Mouse (Mus musculus) hindbrain, embryonic 16.5 days (tissue): ENCODE measurements around the gene Abtb2. TPM values are rescaled to one million over a fixed set of nuclear protein-coding genes. Genes with fewer than 3 reads are reported as not detected.

ENCODE experiments used
- ATAC-seq: fragments of 200-750 bp; cut with Nextera tagmentation; 2 replicates; pipeline ENCODE4 v1.8.0; 2017; ENCODE audit warnings: moderate TSS enrichment, moderate library complexity
- H3K27ac ChIP-seq: fragments of 300-500 bp; sonication (generic); 2 replicates; pipeline ENCODE4 v1.5.1; 2014; ENCODE audit warnings: low read depth, mild to moderate bottlenecking, control low read depth, low read length, moderate library complexity
- H3K27me3 ChIP-seq: fragments of 300-500 bp; sonication (generic); replicated peaks from 2 replicates; pipeline ENCODE4 v1.6.1; 2014; ENCODE audit warnings: low read length; ENCODE audit not compliant: control insufficient read depth, insufficient read depth
- H3K36me3 ChIP-seq: fragments of 300-500 bp; sonication (generic); 2 replicates; pipeline ENCODE4 v1.6.1; 2014; ENCODE audit warnings: mild to moderate bottlenecking, low read length, moderate library complexity, mixed read lengths; ENCODE audit not compliant: control insufficient read depth, insufficient read depth
- H3K4me1 ChIP-seq: fragments of 300-500 bp; sonication (generic); 2 replicates; pipeline ENCODE4 v1.6.1; 2014; ENCODE audit warnings: low read depth, low read length; ENCODE audit not compliant: control insufficient read depth, insufficient read depth
- H3K4me2 ChIP-seq: fragments of 300-500 bp; sonication (generic); 2 replicates; pipeline ENCODE4 v1.6.1; 2014; ENCODE audit warnings: mild to moderate bottlenecking, low read length, control low read depth, moderate library complexity
- H3K4me3 ChIP-seq: fragments of 300-500 bp; sonication (generic); 2 replicates; pipeline ENCODE4 v1.5.1; 2014; ENCODE audit warnings: mild to moderate bottlenecking, low read length, control low read depth, moderate library complexity
- H3K9ac ChIP-seq: fragments of 300-500 bp; sonication (generic); 2 replicates; pipeline ENCODE4 v1.6.1; 2014; ENCODE audit warnings: low read depth, mild to moderate bottlenecking, control low read depth, low read length, moderate library complexity
- H3K9me3 ChIP-seq: fragments of 300-500 bp; sonication (generic); 2 replicates; pipeline ENCODE4 v1.6.1; 2014; ENCODE audit warnings: mild to moderate bottlenecking, low read length, moderate library complexity; ENCODE audit not compliant: control insufficient read depth
- WGBS: fragments of 180-500 bp; shearing (Covaris S2); extraction: QIAGEN DNeasy Blood & Tissue Kit; methylation state at CpG from one replicate; pipeline ENCODE4 v1.1.7; 2014; 5-methylcytosine and 5-hydroxymethylcytosine counted together
- polyA plus RNA-seq: library from polyadenylated mRNA; unstranded; fragments of >200 nt; fragmentation: Nextera tagmentation; extraction: Ambion mirVana; gene quantifications from 2 replicates; pipeline ENCODE4 v1.2.1, GENCODE M21; 2015

Abtb2 gene
- polyA plus RNA-seq, 1 experiment from 2014 or later: 10.0 TPM

GRCm38 (mm10) chr2:103605805-103606498 lies 39.8 kb downstream of the Abtb2 start:
- H3K36me3 ChIP-seq: no peaks in the 10 kb centered on the region
- no peaks in the 10 kb centered on the region for H3K9me3 ChIP-seq
- H3K9ac ChIP-seq: no peak overlapping the region
- WGBS: 88% methylated on average over 4 of the region's 4 CpGs
- H3K4me1 ChIP-seq: peaks cover 5% of the 10 kb centered on the region
- H3K4me3 ChIP-seq: no peak overlapping the region
- no peak overlapping the region for H3K4me2 ChIP-seq
- no peak for ATAC-seq
- H3K27ac ChIP-seq: no peak overlapping the region
- no peaks in the 10 kb centered on the region for H3K27me3 ChIP-seq

DNA sequence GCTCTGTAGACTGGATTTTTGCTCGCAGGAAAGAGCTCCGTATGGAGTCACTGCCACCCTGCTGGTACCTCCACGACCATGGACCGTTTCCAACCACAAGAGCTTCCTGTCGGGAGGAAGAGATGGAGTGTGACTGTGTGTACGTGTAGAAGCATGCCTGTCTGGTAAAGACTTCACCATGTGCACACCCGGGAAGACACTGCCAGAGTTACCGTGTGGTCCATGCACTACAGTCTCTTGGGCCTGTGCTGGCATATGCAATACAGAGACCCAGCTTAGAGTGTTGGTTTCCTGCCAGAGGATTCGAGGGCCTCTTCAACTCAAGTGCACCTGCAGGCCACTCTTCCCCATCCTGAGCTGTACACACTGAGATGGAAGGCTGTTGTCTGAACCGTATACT lies 41.8 kb downstream of the Abtb2 start:
- no peaks in the 10 kb centered on the region for H3K9me3 ChIP-seq
- no peaks in the 10 kb centered on the region for H3K27me3 ChIP-seq
- no peak overlapping the region for H3K4me2 ChIP-seq
- WGBS: 63% methylated on average over 10 of the region's 10 CpGs
- no peak overlapping the region for H3K4me3 ChIP-seq
- no peak overlapping the region for H3K9ac ChIP-seq
- H3K4me1 ChIP-seq: peaks cover 8% of the 10 kb centered on the region
- H3K36me3 ChIP-seq: no peaks in the 10 kb centered on the region
- H3K27ac ChIP-seq: no peak overlapping the region
- ATAC-seq: 0 out of 2 replicates have a peak, but pooled peaks have one; percentile 16

- WGBS: 58% methylated on average over 1 of the region's 1 CpGs
- H3K4me3 ChIP-seq: no peak overlapping the region
Measured at GRCm38 (mm10) chr2:103608947-103609346, 42.8 kb downstream of the Abtb2 start.

GRCm38 (mm10) chr2:103609499-103609898 lies 43.4 kb downstream of the Abtb2 start:
- H3K4me3 ChIP-seq: no peak overlapping the region
- peaks cover 8% of the 10 kb centered on the region for H3K4me1 ChIP-seq
- H3K4me2 ChIP-seq: no peak overlapping the region
- 44% methylated on average over 3 of the region's 3 CpGs for WGBS
- no peaks in the 10 kb centered on the region for H3K9me3 ChIP-seq
- H3K27ac ChIP-seq: no peak overlapping the region; the same call in 1 of the 2 replicates
- ATAC-seq: no peak
- no peaks in the 10 kb centered on the region for H3K27me3 ChIP-seq
- no peak overlapping the region for H3K9ac ChIP-seq
- no peaks in the 10 kb centered on the region for H3K36me3 ChIP-seq

More at GRCm38 (mm10) chr2:103608947-103609346, 42.8 kb downstream of the Abtb2 start:
- Histone ChIP-seq H3K9me3 (no peaks in the 10 kb centered on the region), H3K36me3 (no peaks in the 10 kb centered on the region), H3K27ac (no peak overlapping the region), H3K27me3 (no peaks in the 10 kb centered on the region), H3K9ac (no peak overlapping the region), H3K4me1 (peaks cover 8% of the 10 kb centered on the region), H3K4me2 (no peak overlapping the region)
- ATAC-seq: no peak

- H3K9ac ChIP-seq: no peak overlapping the region
- no peaks in the 10 kb centered on the region for H3K9me3 ChIP-seq
- peak; percentile 65; the same call in 1 of the 2 replicates for ATAC-seq
- H3K4me1 ChIP-seq: peaks cover 8% of the 10 kb centered on the region
- no peak overlapping the region for H3K4me2 ChIP-seq
- H3K27me3 ChIP-seq: no peaks in the 10 kb centered on the region
- WGBS: 48% methylated on average over 8 of the region's 8 CpGs
- H3K36me3 ChIP-seq: no peaks in the 10 kb centered on the region
- H3K27ac ChIP-seq: 0 out of 2 replicates have a peak overlapping the region, but pooled peaks have one; percentile 36
- no peak overlapping the region for H3K4me3 ChIP-seq
Measured at GRCm38 (mm10) chr2:103610831-103611535, 44.9 kb downstream of the Abtb2 start.

- Histone ChIP-seq H3K9ac (no peak overlapping the region), H3K27me3 (no peaks in the 10 kb centered on the region), H3K4me2 (no peak overlapping the region), H3K36me3 (no peaks in the 10 kb centered on the region), H3K9me3 (no peaks in the 10 kb centered on the region), H3K4me3 (no peak overlapping the region), H3K4me1 (peaks cover 7% of the 10 kb centered on the region), H3K27ac (no peak overlapping the region)
- WGBS: 77% methylated on average over 3 of the region's 3 CpGs
- no peak for ATAC-seq
Measured at GRCm38 (mm10) chr2:103613865-103614264, 47.8 kb downstream of the Abtb2 start.

DNA sequence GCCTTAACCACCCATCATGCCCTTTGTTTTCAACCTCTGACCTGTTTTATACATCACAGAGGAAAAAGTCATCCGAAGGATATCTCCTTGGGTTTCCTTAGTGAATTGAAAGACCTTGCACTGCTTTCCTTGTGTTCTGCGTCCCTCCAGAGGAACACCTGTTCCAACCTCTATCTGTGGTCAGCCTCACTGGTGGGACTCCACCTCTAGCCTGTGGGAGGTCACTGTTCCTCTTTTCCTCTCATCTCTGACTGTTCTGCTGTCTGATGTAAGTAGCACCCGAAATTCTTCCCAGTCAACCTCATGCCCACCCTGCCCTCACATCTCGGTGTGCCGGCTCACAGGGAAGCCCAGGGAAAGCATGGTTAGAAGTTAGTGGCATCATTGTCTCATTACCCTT lies 48.9 kb downstream of the Abtb2 start:
- no peak for ATAC-seq
- H3K4me1 ChIP-seq: peaks cover 2% of the 10 kb centered on the region; the same call in 1 of the 2 replicates
- no peak overlapping the region for H3K27ac ChIP-seq
- 94% methylated on average over 5 of the region's 5 CpGs for WGBS
- no peak overlapping the region for H3K4me3 ChIP-seq
- H3K4me2 ChIP-seq: no peak overlapping the region
- H3K36me3 ChIP-seq: no peaks in the 10 kb centered on the region
- H3K9me3 ChIP-seq: no peaks in the 10 kb centered on the region
- H3K27me3 ChIP-seq: no peaks in the 10 kb centered on the region
- H3K9ac ChIP-seq: no peak overlapping the region

DNA sequence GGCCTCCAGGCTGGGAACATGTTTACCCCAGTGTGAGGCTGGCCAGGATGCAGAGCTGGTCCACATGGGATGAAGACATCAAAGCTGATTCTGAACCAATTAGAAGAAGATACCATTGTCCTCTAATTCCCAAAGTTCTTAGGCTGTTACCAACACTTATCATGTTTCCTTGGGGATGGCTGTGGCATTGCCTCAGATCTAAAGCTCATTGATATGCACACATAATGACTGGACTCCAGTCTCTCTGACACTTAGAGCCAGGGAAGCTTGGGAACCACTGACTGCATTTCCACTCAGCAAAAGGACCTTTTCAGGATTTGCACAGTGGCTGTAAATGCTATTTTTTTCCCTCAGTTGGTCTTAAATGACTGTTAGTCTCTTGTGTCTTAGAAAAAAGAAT lies 52.3 kb downstream of the Abtb2 start:
- Histone ChIP-seq H3K4me1 (no peaks in the 10 kb centered on the region), H3K9me3 (no peaks in the 10 kb centered on the region), H3K27ac (no peak overlapping the region), H3K27me3 (no peaks in the 10 kb centered on the region), H3K9ac (no peak overlapping the region), H3K4me2 (no peak overlapping the region), H3K4me3 (no peak overlapping the region), H3K36me3 (no peaks in the 10 kb centered on the region)
- ATAC-seq: peak; percentile 27; the same call in 1 of the 2 replicates

DNA sequence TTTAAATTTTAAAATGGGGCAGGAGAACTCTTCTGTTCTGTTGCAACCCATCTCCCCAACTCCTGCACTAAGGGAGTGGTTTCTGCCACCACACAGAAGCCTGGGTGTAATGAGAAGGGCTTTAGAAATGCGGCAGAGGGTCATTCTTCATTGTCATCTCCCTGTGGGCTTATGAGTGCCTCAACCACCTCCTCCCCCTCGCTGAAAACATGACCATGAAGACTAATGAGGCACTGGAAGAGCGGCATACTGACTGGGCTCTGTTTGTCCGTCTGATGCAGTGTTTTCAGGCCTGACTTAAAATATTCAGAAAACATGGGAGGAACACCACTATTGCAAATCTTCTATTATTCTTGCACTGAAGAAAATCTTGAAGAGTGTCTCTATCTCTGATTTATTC lies 56.8 kb downstream of the Abtb2 start:
- Histone ChIP-seq H3K27ac (no peak overlapping the region), H3K4me1 (peaks cover 16% of the 10 kb centered on the region), H3K36me3 (no peaks in the 10 kb centered on the region), H3K9ac (no peak overlapping the region), H3K4me3 (no peak overlapping the region), H3K9me3 (no peaks in the 10 kb centered on the region), H3K4me2 (no peak overlapping the region), H3K27me3 (no peaks in the 10 kb centered on the region)
- 35% methylated on average over 4 of the region's 4 CpGs for WGBS
- no peak for ATAC-seq
